Mouse (Mus musculus): ENCODE data around the gene Acrbp.

DNA sequence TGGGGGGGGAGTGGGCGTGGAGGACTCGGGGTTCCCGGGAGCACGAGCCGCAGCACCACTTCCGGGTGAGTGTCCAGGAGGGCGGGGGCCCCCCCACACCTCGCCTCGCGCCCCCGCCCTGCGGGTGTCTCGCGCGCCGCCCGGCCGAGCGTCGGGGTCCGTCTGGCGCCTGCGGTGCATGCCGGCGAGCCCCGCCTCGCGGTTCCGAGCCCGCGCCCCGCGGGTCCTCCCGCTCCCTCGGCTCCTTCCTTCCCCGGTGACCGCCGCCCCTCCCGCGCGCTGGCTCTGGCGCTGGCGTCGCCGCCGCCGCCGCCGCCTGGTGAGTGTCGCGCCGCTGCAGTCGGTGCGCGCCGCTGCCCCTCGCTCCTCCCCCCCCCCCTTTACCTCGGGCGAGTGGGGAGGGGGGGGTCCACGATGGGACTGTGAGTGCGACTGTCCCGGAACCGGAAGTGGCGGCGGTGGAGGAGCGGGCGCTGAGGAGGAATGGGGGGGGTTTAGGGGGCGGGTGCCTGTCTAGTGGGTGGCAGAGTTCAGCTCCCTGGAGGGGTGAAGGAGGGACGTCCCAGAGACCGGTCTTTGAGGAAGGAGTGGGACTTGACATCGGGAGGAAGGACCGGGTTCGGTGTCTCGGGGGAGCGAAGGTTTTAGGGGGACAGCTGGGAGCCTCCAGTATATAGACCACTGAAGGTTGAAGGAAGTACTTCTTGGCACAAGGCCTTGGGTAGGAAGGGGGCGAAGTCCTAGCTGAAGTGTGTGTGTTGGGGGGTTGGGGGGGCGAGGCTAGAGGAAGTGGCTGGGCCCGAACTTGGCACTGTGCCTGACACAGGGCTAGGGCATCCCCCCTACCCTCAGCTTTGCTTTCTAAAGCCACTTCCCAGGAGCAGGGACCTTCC lies 40.1 kb upstream of the Acrbp start:
- TF ChIP-seq CTCF (IDR thresholded peaks at IDR 0.05; ENCODE audit: extremely low read depth, insufficient read length, insufficient replicate concordance, low read depth, low read length) = no peak
- peak; percentile 62; the same call in 1 of the 2 replicates for TF ChIP-seq POLR2A (IDR thresholded peaks at IDR 0.05; ENCODE audit: low read depth, low read length)
